Mouse (Mus musculus): ENCODE data around the gene Cpne6. TPM values are rescaled to one million over a fixed set of nuclear protein-coding genes. Genes with fewer than 3 reads are reported as not detected.

The Cpne6 gene
- polyA plus RNA-seq, 1 experiment: 0.06 TPM

- H3K4me1 ChIP-seq (ENCODE audit: control insufficient read depth, insufficient read depth, low read length): peaks cover 4% of the 10 kb centered on the region
- H3K4me3 ChIP-seq (ENCODE audit: control insufficient read depth, low read depth, low read length): peak overlapping the region; percentile 66
- TF ChIP-seq POLR2A (IDR thresholded peaks at IDR 0.05; ENCODE audit: control insufficient read depth, low read depth, low read length) (no peak), CTCF (IDR thresholded peaks at IDR 0.05; ENCODE audit: control insufficient read depth, insufficient read depth, insufficient replicate concordance, low read depth, low read length) (no peak)
- no peaks in the 10 kb centered on the region for H3K36me3 ChIP-seq (ENCODE audit: control insufficient read depth, insufficient read depth, low read length)
- no peaks in the 10 kb centered on the region for H3K27me3 ChIP-seq (ENCODE audit: control insufficient read depth, insufficient read depth, low read length)
- no peak overlapping the region for H3K27ac ChIP-seq (ENCODE audit: control insufficient read depth, insufficient read depth, low read depth, low read length)
These were observed 30.6 kb downstream of the Cpne6 start for GRCm38 (mm10) chr14:55540787-55541321.

GRCm38 (mm10) chr14:55542268-55542667 lies 32.0 kb downstream of the Cpne6 start:
- H3K27ac ChIP-seq (ENCODE audit: control insufficient read depth, insufficient read depth, low read depth, low read length): no peak overlapping the region
- H3K4me3 ChIP-seq (ENCODE audit: control insufficient read depth, low read depth, low read length): no peak overlapping the region
- no peak for TF ChIP-seq POLR2A (IDR thresholded peaks at IDR 0.05; ENCODE audit: control insufficient read depth, low read depth, low read length)
- TF ChIP-seq CTCF (IDR thresholded peaks at IDR 0.05; ENCODE audit: control insufficient read depth, insufficient read depth, insufficient replicate concordance, low read depth, low read length): no peak
- no peaks in the 10 kb centered on the region for H3K27me3 ChIP-seq (ENCODE audit: control insufficient read depth, insufficient read depth, low read length)
- peaks cover 4% of the 10 kb centered on the region for H3K4me1 ChIP-seq (ENCODE audit: control insufficient read depth, insufficient read depth, low read length)
- H3K36me3 ChIP-seq (ENCODE audit: control insufficient read depth, insufficient read depth, low read length): no peaks in the 10 kb centered on the region

- TF ChIP-seq POLR2A (IDR thresholded peaks at IDR 0.05; ENCODE audit: control insufficient read depth, low read depth, low read length) (no peak), CTCF (IDR thresholded peaks at IDR 0.05; ENCODE audit: control insufficient read depth, insufficient read depth, insufficient replicate concordance, low read depth, low read length) (no peak)
- Histone ChIP-seq H3K4me1 (ENCODE audit: control insufficient read depth, insufficient read depth, low read length) (peaks cover 4% of the 10 kb centered on the region), H3K27me3 (ENCODE audit: control insufficient read depth, insufficient read depth, low read length) (no peaks in the 10 kb centered on the region), H3K27ac (ENCODE audit: control insufficient read depth, insufficient read depth, low read depth, low read length) (no peak overlapping the region), H3K4me3 (ENCODE audit: control insufficient read depth, low read depth, low read length) (no peak overlapping the region), H3K36me3 (ENCODE audit: control insufficient read depth, insufficient read depth, low read length) (no peaks in the 10 kb centered on the region; the same call in 1 of the 2 replicates)
These were observed 34.1 kb downstream of the Cpne6 start for GRCm38 (mm10) chr14:55544334-55544733.

DNA sequence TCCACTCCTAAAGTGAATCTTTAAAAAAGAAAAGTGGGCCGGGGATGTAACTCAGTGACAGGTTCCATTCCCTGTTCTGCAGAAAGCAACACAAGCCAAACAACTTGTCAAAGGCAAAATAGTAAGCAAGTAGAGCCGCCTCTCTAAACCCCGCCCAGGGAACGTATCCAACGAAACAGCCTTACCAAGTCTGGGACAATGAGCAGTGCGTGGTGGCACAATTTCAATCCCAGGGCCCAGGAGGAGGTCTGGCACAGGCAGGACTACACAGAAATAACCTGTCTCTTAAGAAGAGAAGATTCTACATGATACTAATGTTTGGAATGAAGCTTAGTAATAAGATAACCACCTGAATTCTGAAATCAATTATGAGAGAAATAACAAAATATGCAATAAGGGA lies 39.9 kb downstream of the Cpne6 start:
- Histone ChIP-seq H3K4me3 (ENCODE audit: control insufficient read depth, low read depth, low read length) (no peak overlapping the region), H3K27me3 (ENCODE audit: control insufficient read depth, insufficient read depth, low read length) (no peaks in the 10 kb centered on the region), H3K27ac (ENCODE audit: control insufficient read depth, insufficient read depth, low read depth, low read length) (no peak overlapping the region), H3K4me1 (ENCODE audit: control insufficient read depth, insufficient read depth, low read length) (no peaks in the 10 kb centered on the region), H3K36me3 (ENCODE audit: control insufficient read depth, insufficient read depth, low read length) (no peaks in the 10 kb centered on the region; the same call in 1 of the 2 replicates)
- TF ChIP-seq CTCF (IDR thresholded peaks at IDR 0.05; ENCODE audit: control insufficient read depth, insufficient read depth, insufficient replicate concordance, low read depth, low read length) (no peak), POLR2A (IDR thresholded peaks at IDR 0.05; ENCODE audit: control insufficient read depth, low read depth, low read length) (no peak)

DNA sequence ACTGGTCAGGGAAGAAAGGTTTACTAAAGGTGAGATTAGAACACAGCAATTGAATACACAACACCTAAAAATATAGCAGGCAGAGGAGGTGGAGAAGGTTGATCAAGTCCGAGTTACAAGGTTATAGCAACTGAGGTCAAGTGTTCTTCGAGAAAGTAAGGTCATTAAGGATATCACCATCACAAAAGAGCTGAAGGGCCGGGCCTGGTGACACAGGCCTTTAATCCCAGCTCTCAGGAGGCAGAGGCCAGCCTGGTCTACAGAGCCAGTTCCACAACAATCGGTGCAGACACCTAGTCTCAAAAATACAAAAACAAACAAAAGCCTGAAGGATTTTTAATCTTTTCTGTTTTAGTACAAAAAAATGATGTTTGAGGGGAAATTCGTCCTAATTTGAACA lies 41.1 kb downstream of the Cpne6 start:
- no peaks in the 10 kb centered on the region; the same call in 1 of the 2 replicates for H3K36me3 ChIP-seq (ENCODE audit: control insufficient read depth, insufficient read depth, low read length)
- H3K4me1 ChIP-seq (ENCODE audit: control insufficient read depth, insufficient read depth, low read length): no peaks in the 10 kb centered on the region
- no peaks in the 10 kb centered on the region for H3K27me3 ChIP-seq (ENCODE audit: control insufficient read depth, insufficient read depth, low read length)
- no peak for TF ChIP-seq POLR2A (IDR thresholded peaks at IDR 0.05; ENCODE audit: control insufficient read depth, low read depth, low read length)
- no peak for TF ChIP-seq CTCF (IDR thresholded peaks at IDR 0.05; ENCODE audit: control insufficient read depth, insufficient read depth, insufficient replicate concordance, low read depth, low read length)
- no peak overlapping the region for H3K27ac ChIP-seq (ENCODE audit: control insufficient read depth, insufficient read depth, low read depth, low read length)
- H3K4me3 ChIP-seq (ENCODE audit: control insufficient read depth, low read depth, low read length): no peak overlapping the region

DNA sequence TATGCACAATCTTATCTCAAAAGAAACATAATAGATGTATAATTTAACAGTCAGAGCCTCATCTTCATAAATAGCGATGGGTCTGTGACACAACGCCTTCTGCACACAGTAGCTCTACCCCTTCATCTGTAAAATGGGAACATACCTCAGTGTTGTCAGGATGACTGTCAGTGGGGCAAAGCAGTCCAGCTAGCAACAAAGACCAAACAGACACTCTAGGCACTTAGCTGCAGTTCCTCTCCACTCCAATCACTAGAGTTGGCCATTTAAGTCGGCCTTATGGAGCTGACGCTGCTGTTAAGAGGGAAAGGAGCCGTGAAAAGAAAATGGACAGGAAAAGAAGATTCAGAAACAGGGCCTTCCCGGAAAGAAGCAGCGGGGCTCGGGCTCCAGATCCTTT lies 41.5 kb downstream of the Cpne6 start:
- Histone ChIP-seq H3K27me3 (ENCODE audit: control insufficient read depth, insufficient read depth, low read length) (no peaks in the 10 kb centered on the region), H3K27ac (ENCODE audit: control insufficient read depth, insufficient read depth, low read depth, low read length) (no peak overlapping the region), H3K36me3 (ENCODE audit: control insufficient read depth, insufficient read depth, low read length) (no peaks in the 10 kb centered on the region; the same call in 1 of the 2 replicates), H3K4me1 (ENCODE audit: control insufficient read depth, insufficient read depth, low read length) (no peaks in the 10 kb centered on the region), H3K4me3 (ENCODE audit: control insufficient read depth, low read depth, low read length) (no peak overlapping the region)
- TF ChIP-seq CTCF (IDR thresholded peaks at IDR 0.05; ENCODE audit: control insufficient read depth, insufficient read depth, insufficient replicate concordance, low read depth, low read length): no peak
- TF ChIP-seq POLR2A (IDR thresholded peaks at IDR 0.05; ENCODE audit: control insufficient read depth, low read depth, low read length): no peak

DNA sequence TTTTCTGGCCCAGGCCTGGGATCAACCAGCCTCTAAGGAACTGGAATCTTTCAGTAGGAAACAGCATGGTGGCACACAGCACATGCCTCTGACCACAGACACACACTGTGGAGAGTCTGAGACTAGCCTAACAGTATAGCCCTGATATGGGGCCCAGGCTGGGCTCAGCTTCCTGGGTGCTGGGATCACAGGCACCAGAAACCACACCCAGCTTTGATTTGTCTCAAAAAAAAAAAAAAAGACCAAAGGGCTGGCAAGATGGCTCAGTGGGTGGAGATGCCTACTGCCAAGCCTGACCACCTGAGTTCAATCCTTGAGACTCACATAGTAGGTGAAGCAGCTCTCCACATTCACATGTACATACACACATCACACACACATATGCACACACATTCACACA lies 44.4 kb downstream of the Cpne6 start:
- H3K27ac ChIP-seq (ENCODE audit: control insufficient read depth, insufficient read depth, low read depth, low read length): no peak overlapping the region
- TF ChIP-seq CTCF (IDR thresholded peaks at IDR 0.05; ENCODE audit: control insufficient read depth, insufficient read depth, insufficient replicate concordance, low read depth, low read length) (no peak), POLR2A (IDR thresholded peaks at IDR 0.05; ENCODE audit: control insufficient read depth, low read depth, low read length) (no peak)
- no peaks in the 10 kb centered on the region for H3K4me1 ChIP-seq (ENCODE audit: control insufficient read depth, insufficient read depth, low read length)
- H3K4me3 ChIP-seq (ENCODE audit: control insufficient read depth, low read depth, low read length): no peak overlapping the region
- H3K36me3 ChIP-seq (ENCODE audit: control insufficient read depth, insufficient read depth, low read length): no peaks in the 10 kb centered on the region
- H3K27me3 ChIP-seq (ENCODE audit: control insufficient read depth, insufficient read depth, low read length): no peaks in the 10 kb centered on the region
